Mouse (Mus musculus) fat pad, adult 2 months (tissue): ENCODE data around the gene Usp24.
A peak's percentile ranks its signal among the peaks of the same experiment; 100 is the strongest.

Experiments used
- DNase-seq: peaks from one replicate; pipeline ENCODE4 v3.0.0-alpha.2; 2011; ENCODE audit warnings: low read depth, low spot score; ENCODE audit errors: extremely low read depth

The Usp24 gene

GRCm38 (mm10) chr4:106315921-106316350, at the start of gene Usp24:
TSS of gene Usp24 (plus strand) at chr4:106316213.
- DNase-seq: no peak

GRCm38 (mm10) chr4:106276937-106277336, 39.1 kb upstream of the Usp24 start:
- no peak for DNase-seq

DNA sequence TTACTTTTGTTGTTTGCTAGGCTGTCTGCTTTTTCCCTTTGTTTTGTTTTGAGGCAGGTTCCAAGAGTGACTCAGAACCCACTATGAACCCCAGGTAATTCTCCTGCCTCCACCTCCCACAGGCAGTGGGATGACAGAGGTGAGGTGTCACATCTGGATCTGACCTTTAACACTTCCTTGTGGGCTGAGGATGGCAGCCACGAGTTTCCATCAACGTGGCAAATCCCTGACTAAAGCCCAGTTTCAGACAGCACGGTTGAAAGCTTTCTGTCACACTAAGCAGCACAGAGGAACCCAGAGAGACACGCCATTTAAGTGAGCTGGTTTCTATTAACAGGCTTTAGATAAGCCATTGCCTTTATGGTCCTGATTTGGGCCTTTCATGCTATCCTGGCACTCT, 36.8 kb upstream of the Usp24 start:
- no peak for DNase-seq

GRCm38 (mm10) chr4:106281128-106281491, 34.9 kb upstream of the Usp24 start:
- no peak for DNase-seq

- DNase-seq: no peak
These were observed 34.4 kb upstream of the Usp24 start for GRCm38 (mm10) chr4:106281492-106282122.

DNA sequence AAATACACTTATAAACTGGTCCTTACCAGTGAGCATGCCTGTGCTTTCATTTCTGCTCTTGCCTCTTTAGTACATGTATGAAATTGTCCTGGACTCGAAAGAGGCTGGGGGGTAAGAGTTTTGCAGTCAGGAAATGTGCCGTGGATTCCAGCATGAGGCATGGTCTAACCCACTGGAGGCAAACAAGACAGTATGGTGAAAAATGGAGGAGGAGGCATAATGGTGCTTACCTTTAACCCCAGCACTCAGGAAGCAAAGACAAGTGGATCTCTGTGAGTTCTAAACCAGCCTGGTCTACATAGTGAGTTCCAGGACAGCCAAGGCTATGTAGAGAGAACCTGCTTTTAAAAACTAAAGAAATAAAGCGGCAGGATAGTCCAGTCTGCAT, 33.9 kb upstream of the Usp24 start:
- DNase-seq: no peak

- DNase-seq: no peak
These were observed 28.9 kb upstream of the Usp24 start for GRCm38 (mm10) chr4:106286958-106287743.

- DNase-seq: no peak
These were observed 25.8 kb upstream of the Usp24 start for GRCm38 (mm10) chr4:106290201-106290600.

- no peak for DNase-seq
These were observed 23.2 kb upstream of the Usp24 start for GRCm38 (mm10) chr4:106292823-106293222.

DNA sequence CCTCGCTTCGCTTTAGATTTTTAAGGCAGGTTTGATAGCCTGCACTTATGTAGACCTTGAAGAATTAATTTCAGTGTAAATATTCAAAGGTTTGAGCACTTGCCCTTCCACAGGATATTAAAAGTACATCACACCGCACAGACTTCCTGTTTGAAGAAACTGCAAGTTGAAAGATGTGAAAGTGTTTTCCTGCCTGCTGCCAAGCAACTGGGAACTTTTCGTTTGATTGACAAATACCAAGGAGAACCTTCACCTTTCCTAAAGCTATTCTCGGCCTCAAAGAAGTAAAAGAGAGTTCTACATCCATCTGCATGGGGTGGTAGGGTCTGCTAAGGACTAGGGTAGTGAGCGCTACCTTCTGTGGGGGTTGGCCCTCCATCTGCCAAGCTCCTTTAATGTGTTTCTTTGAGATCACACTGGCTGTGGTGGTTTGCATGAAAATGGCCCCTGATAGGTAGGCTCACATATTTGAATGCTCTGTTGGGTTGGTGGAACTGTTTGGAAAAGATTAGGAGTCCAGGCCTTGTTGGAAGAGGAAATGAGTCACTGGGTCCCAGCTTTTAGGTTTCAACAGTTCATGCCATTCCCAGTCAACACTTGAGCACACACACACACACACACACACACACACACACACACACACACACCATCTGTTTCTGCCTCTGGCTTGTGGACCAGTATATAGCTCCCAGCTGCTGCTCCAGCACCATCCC, 22.5 kb upstream of the Usp24 start:
- DNase-seq: no peak

- no peak for DNase-seq
These were observed 20.3 kb upstream of the Usp24 start for GRCm38 (mm10) chr4:106295696-106296095.

- DNase-seq: no peak
These were observed 19.5 kb upstream of the Usp24 start for GRCm38 (mm10) chr4:106296412-106297086.

DNA sequence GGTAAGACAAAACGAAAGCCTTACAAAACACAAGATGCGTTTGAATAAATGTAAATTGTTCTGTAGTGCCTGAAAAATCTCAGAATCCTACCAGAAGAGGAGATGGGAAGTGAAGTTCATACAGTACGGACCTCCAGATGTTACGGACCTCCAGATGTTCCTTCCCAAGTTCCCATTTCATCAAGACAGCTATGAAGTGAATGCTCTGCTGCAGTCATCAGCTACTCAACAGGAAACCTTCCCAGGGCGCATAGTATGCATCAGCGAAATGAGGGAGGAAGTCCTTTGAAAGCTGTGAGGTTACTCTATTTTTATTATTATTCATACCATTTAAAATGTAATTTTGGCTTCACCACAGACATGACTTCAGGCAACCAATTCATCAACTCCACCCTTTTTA, 14.7 kb upstream of the Usp24 start:
- no peak for DNase-seq

- DNase-seq: no peak
These were observed 7.9 kb upstream of the Usp24 start for GRCm38 (mm10) chr4:106308090-106308489.

- no peak for DNase-seq
These were observed 3.4 kb upstream of the Usp24 start for GRCm38 (mm10) chr4:106312651-106313050.

- no peak for DNase-seq
These were observed 2.9 kb upstream of the Usp24 start for GRCm38 (mm10) chr4:106313070-106313469.

- DNase-seq: no peak
These were observed 2.1 kb upstream of the Usp24 start for GRCm38 (mm10) chr4:106313874-106314273.

- DNase-seq: no peak
These were observed 1.7 kb upstream of the Usp24 start for GRCm38 (mm10) chr4:106314291-106314690.

DNA sequence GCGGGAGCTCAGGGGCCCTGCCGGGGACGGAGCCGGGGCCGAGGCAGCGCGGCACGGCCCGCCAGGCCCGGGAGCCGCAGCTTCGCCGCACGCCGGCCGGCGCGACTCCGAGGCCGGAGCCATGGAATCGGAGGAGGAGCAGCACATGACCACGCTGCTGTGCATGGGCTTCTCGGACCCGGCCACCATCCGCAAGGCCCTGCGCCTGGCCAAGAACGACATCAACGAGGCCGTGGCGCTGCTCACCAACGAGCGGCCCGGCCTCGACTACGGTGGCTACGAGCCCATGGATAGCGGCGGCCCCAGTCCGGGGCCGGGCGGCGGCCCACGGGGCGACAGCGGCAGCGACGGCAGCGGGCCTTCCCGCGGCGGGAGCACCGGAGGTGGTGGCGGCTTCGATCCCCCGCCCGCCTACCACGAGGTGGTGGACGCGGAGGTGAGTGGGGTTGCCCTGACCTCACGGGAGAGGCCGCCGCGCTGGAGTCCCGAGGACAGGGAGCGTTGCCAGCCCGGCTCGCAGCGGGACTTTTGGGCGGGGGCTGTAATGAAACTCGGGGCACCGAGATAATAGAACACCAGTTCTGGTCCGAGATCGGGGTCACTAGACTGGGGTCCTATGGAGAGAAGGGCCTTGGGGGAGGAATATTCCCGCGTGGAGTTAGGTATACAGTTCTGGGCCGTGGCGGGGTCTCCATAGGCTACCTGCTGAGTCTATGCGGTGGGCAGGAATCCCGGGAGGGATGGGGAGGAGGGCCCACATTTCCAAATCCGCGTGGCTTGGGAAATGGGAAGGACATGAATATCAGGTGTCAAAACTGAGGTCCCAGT, 552 bp downstream of the Usp24 start:
- no peak for DNase-seq

DNA sequence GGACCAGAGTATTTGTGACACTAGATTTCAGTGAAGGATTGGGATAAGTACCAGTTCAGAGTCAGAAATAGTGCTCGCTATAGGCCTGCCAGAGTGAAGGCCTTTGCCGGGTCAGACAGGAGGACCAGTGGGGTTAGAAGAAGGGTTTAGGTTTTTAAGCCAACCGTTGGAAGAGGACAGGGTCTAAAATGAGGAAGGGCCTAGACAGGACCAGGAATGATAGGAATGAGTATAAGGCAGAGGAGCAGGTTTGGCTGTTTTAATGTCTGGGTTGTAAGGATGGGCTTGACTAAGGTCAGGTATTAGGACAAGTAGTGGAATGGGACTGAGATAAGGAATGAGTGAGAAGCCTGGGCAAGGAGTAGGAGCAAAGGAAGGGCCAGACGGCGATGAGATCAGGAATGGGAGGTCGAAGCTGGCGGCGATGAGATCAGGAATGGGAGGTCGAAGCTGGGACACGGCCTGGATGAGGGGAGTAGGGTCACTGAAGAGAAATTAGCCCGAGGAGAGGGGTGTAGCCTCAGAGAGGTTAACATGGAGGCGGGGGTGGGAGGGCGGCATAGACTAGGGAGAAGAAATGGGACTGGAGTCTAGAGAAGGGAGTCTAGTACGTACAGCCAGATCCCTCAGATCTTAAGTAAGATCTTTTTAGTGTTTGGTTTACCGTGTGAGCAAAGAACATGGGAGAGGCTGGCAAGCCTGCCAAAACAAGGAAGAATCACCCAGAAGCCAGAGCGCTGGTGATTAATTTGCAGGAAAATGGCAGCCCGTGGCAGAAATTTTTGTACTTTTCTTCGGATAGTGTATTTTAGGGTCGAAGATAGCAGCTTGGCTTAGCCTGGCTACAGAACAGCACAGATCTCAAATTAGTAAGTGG, 1.4 kb downstream of the Usp24 start:
- DNase-seq: peak; percentile 26
